21 mouse cellular contexts compared by ENCODE assay signal in the genomic region with DNA sequence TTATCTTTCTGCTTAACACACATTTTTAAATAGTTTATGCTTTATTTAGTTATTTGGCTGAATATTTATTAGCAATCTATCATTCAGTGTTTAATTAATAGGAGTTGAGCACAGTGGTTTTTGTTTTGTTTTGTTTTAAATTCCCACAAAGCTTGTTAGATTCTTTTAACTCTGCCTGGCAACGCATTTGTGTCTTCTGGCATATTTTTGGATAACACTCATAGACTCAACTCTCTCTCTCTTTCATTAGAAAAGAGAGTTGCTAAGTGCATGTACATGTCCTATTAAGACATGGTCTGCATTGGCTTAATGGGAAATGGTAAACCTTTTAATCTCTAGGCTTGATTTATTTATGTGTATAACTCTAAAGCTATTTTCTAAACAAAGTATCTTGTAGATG. TPM values are rescaled to one million over a fixed set of nuclear protein-coding genes. Genes with fewer than 3 reads are reported as not detected.
DNase-seq lines count a peak whose midpoint lies in the region; ATAC-seq and TF ChIP-seq lines count a peak whose summit lies in the region.
"Had no signal": no experiment of that assay in that cellular context is flagged by ENCODE, and none has a peak within 500 bp of the region (broad histone marks: within the 10 kb centered on the region; RNA-seq: fewer than 3 reads in every experiment).

No protein-coding gene starts in this region.

- H3K4me3 ChIP-seq in hindbrain, postnatal 0 days (ENCODE audit: low read length) = no peak overlapping the region
- H3K4me3 ChIP-seq in hindbrain, embryonic 11.5 days (ENCODE audit: low read depth, low read length) = no peak overlapping the region
- no peak overlapping the region for H3K4me3 ChIP-seq in midbrain, postnatal 0 days (ENCODE audit: low read depth, low read length)
- H3K4me3 ChIP-seq in midbrain, embryonic 16.5 days (ENCODE audit: low read depth, low read length) = no peak overlapping the region
- H3K4me3 ChIP-seq: embryonic facial prominence, embryonic 10.5 days; embryonic facial prominence, embryonic 12.5 days; forebrain, embryonic 13.5 days had no signal

- DNase-seq in hindbrain, postnatal 0 days (ENCODE audit: low spot score) = peak; percentile 30
- no peak for DNase-seq in hindbrain, embryonic 11.5 days (ENCODE audit: low spot score)
- peak; percentile 33 for DNase-seq in midbrain, postnatal 0 days (ENCODE audit: low spot score)
- peak; percentile 33 for DNase-seq in adipocyte (ENCODE audit: low spot score)
- no peak for DNase-seq in left cerebral cortex, postnatal 36 days (ENCODE audit: low spot score in 2 of 2)
- DNase-seq: adrenal gland, adult 2 months; adrenal gland, postnatal 10 days; adrenal gland, postnatal 25 days; cerebellum, adult 11-12 months; cerebellum, adult 2 months; cerebellum, adult 9-10 months; cerebellum, postnatal 10 days; cerebellum, postnatal 25 days; forebrain, postnatal 0 days had no signal

- intact Hi-C loops in left cerebral cortex, postnatal 36 days (cut with DNase I) = no loop called here

- no peak overlapping the region for H3K27ac ChIP-seq in hindbrain, postnatal 0 days
- no peak overlapping the region for H3K27ac ChIP-seq in hindbrain, embryonic 11.5 days (ENCODE audit: low read depth, low read length)
- H3K27ac ChIP-seq in midbrain, postnatal 0 days (ENCODE audit: low read depth, low read length) = no peak overlapping the region
- H3K27ac ChIP-seq in midbrain, embryonic 16.5 days (ENCODE audit: low read length) = no peak overlapping the region
- H3K27ac ChIP-seq: embryonic facial prominence, embryonic 10.5 days; embryonic facial prominence, embryonic 12.5 days; forebrain, embryonic 13.5 days had no signal

- WGBS in hindbrain, postnatal 0 days = 32% methylated on average over 1 of the region's 1 CpGs
- WGBS in hindbrain, embryonic 11.5 days = 89% methylated on average over 1 of the region's 1 CpGs
- 73% methylated on average over 1 of the region's 1 CpGs for WGBS in midbrain, postnatal 0 days
- WGBS in midbrain, embryonic 16.5 days = 89% methylated on average over 1 of the region's 1 CpGs

- no peak overlapping the region for H3K9ac ChIP-seq in hindbrain, postnatal 0 days (replicated peaks; ENCODE audit: low read length)
- no peak overlapping the region for H3K9ac ChIP-seq in hindbrain, embryonic 11.5 days (ENCODE audit: low read depth, low read length)
- no peak overlapping the region for H3K9ac ChIP-seq in midbrain, postnatal 0 days (replicated peaks; ENCODE audit: low read length, poor library complexity, severe bottlenecking)
- no peak overlapping the region for H3K9ac ChIP-seq in midbrain, embryonic 16.5 days (ENCODE audit: low read depth, low read length)
- H3K9ac ChIP-seq: embryonic facial prominence, embryonic 12.5 days; forebrain, embryonic 13.5 days; forebrain, postnatal 0 days had no signal

- ATAC-seq in hindbrain, postnatal 0 days = no peak
- no peak for ATAC-seq in hindbrain, embryonic 11.5 days (ENCODE audit: low FRiP score)
- no peak for ATAC-seq in midbrain, postnatal 0 days (ENCODE audit: low FRiP score)
- no peak for ATAC-seq in midbrain, embryonic 16.5 days
- no peak for ATAC-seq in inflammation-experienced regulatory T-cells, adult 6 months
- ATAC-seq: activated CD4-positive, CD25-positive, alpha-beta regulatory T cell, adult 4 months; forebrain, embryonic 13.5 days; forebrain, postnatal 0 days; Patski had no signal

- TF ChIP-seq CTCF in hindbrain, postnatal 0 days (IDR thresholded peaks at IDR 0.05; ENCODE audit: low read depth) = no peak
- TF ChIP-seq CTCF in midbrain, postnatal 0 days (IDR thresholded peaks at IDR 0.05) = no peak

- H3K4me2 ChIP-seq in hindbrain, postnatal 0 days (ENCODE audit: low read depth, low read length) = no peak overlapping the region
- no peak overlapping the region for H3K4me2 ChIP-seq in hindbrain, embryonic 11.5 days (replicated peaks; ENCODE audit: low read depth, low read length)
- no peak overlapping the region for H3K4me2 ChIP-seq in midbrain, postnatal 0 days (ENCODE audit: low read depth, low read length, poor library complexity, severe bottlenecking)
- H3K4me2 ChIP-seq in midbrain, embryonic 16.5 days (ENCODE audit: low read length) = no peak overlapping the region
- H3K4me2 ChIP-seq: embryonic facial prominence, embryonic 12.5 days; forebrain, embryonic 13.5 days had no signal

- no peaks in the 10 kb centered on the region for H3K36me3 ChIP-seq in hindbrain, postnatal 0 days (ENCODE audit: insufficient read depth, low read length)
- no peaks in the 10 kb centered on the region for H3K36me3 ChIP-seq in hindbrain, embryonic 11.5 days (ENCODE audit: control insufficient read depth, insufficient read depth, low read length)
- H3K36me3 ChIP-seq in midbrain, postnatal 0 days (ENCODE audit: insufficient read depth, low read length) = no peaks in the 10 kb centered on the region
- no peaks in the 10 kb centered on the region for H3K36me3 ChIP-seq in midbrain, embryonic 16.5 days (ENCODE audit: control insufficient read depth, insufficient read depth, low read length)
- H3K36me3 ChIP-seq: embryonic facial prominence, embryonic 10.5 days; embryonic facial prominence, embryonic 12.5 days had no signal

- H3K27me3 ChIP-seq in hindbrain, postnatal 0 days (ENCODE audit: insufficient read depth, low read length) = no peaks in the 10 kb centered on the region
- H3K27me3 ChIP-seq in hindbrain, embryonic 11.5 days (ENCODE audit: control insufficient read depth, insufficient read depth, low read length) = no peaks in the 10 kb centered on the region
- H3K27me3 ChIP-seq in midbrain, postnatal 0 days (ENCODE audit: insufficient read depth, low read length) = no peaks in the 10 kb centered on the region
- H3K27me3 ChIP-seq in midbrain, embryonic 16.5 days (ENCODE audit: control insufficient read depth, insufficient read depth, low read depth, low read length) = no peaks in the 10 kb centered on the region
- H3K27me3 ChIP-seq: embryonic facial prominence, embryonic 12.5 days; forebrain, embryonic 13.5 days; Patski had no signal

- no peaks in the 10 kb centered on the region for H3K9me3 ChIP-seq in hindbrain, postnatal 0 days (ENCODE audit: low read length)
- H3K9me3 ChIP-seq in hindbrain, embryonic 11.5 days (ENCODE audit: control insufficient read depth, low read length) = no peaks in the 10 kb centered on the region
- H3K9me3 ChIP-seq in midbrain, postnatal 0 days (ENCODE audit: low read length) = no peaks in the 10 kb centered on the region
- H3K9me3 ChIP-seq in midbrain, embryonic 16.5 days (replicated peaks; ENCODE audit: control insufficient read depth, low read length, poor library complexity, severe bottlenecking) = no peaks in the 10 kb centered on the region
- H3K9me3 ChIP-seq: embryonic facial prominence, embryonic 10.5 days; embryonic facial prominence, embryonic 12.5 days; forebrain, embryonic 13.5 days had no signal

- no peaks in the 10 kb centered on the region for H3K4me1 ChIP-seq in hindbrain, postnatal 0 days (ENCODE audit: insufficient read depth, low read length)
- H3K4me1 ChIP-seq in hindbrain, embryonic 11.5 days (replicated peaks; ENCODE audit: control insufficient read depth, insufficient read depth, low read length) = no peaks in the 10 kb centered on the region
- H3K4me1 ChIP-seq in midbrain, postnatal 0 days (ENCODE audit: insufficient read depth, low read length) = no peaks in the 10 kb centered on the region
- no peaks in the 10 kb centered on the region for H3K4me1 ChIP-seq in midbrain, embryonic 16.5 days (ENCODE audit: control insufficient read depth, insufficient read depth, low read length)
- H3K4me1 ChIP-seq: embryonic facial prominence, embryonic 10.5 days; embryonic facial prominence, embryonic 12.5 days; forebrain, embryonic 13.5 days had no signal

RNA-seq across cellular contexts. Expression of a gene that starts 14.3 kb away (rescaled TPM):
- 39.0 and 40.4 TPM in 2 replicates for total RNA-seq in hindbrain, postnatal 0 days (2014; rRNA removed)
- 10.3 and 10.4 TPM in 2 replicates for polyA plus RNA-seq in hindbrain, postnatal 0 days (2015; fragmentation: Nextera tagmentation; extraction: Ambion mirVana)
- 11.6 and 14.8 TPM in 2 replicates for polyA plus RNA-seq in hindbrain, embryonic 11.5 days (2014; fragmentation: Nextera tagmentation; extraction: Ambion mirVana)
- 39.6 and 40.3 TPM in 2 replicates for total RNA-seq in midbrain, postnatal 0 days (2014; rRNA removed)
- polyA plus RNA-seq in midbrain, postnatal 0 days (2015; fragmentation: Nextera tagmentation; extraction: Ambion mirVana) = 9.1 and 11.7 TPM in 2 replicates
- 7.2 and 8.5 TPM in 2 replicates for polyA plus RNA-seq in midbrain, embryonic 16.5 days (2015; fragmentation: Nextera tagmentation; extraction: Ambion mirVana)
- polyA plus RNA-seq in inflammation-experienced regulatory T-cells, adult 6 months (2017; shearing (Covaris generic)) = 10 to 100 TPM; 10.4 to 16.1 (median 13.1) TPM
- total RNA-seq in left cerebral cortex, postnatal 36 days (2021) = 10 to 100 TPM; 35.9 to 36.8 TPM

Comparison
In these comparisons a context has a peak if more than half of its experiments do, and no peak if none do; other contexts are left out.
1. DNase-seq: peak in hindbrain, postnatal 0 days (single experiment), midbrain, postnatal 0 days (single experiment) and adipocyte (single experiment); none in hindbrain, embryonic 11.5 days (single experiment) and left cerebral cortex, postnatal 36 days (0 of 2).